Mouse (Mus musculus) retina, embryonic 14.5 days (tissue): Measurements from ENCODE around the gene Gpc5.
A peak's percentile ranks its signal among the peaks of the same experiment; 100 is the strongest.
"Not testable (repeated sequence)": the region's sequence is repeated elsewhere in the genome, so short reads cannot be mapped to it uniquely, and the experiment has no call there.

Source experiments
- DNase-seq: peaks from one replicate; pipeline ENCODE4 v3.0.0-alpha.2; 2015; ENCODE audit warnings: low spot score

Gpc5 gene

GRCm38 (mm10) chr14:115092081-115092480 is at the start of gene Gpc5:
Gene Gpc5 (plus strand): TSS chr14:115092215.
- DNase-seq = peak; percentile 89

GRCm38 (mm10) chr14:115042660-115043059 is 49.4 kb upstream of the Gpc5 start:
- DNase-seq = no peak

GRCm38 (mm10) chr14:115044016-115044415 is 48.0 kb upstream of the Gpc5 start:
- DNase-seq = no peak

GRCm38 (mm10) chr14:115045712-115046111 is 46.3 kb upstream of the Gpc5 start:
- DNase-seq = no peak

GRCm38 (mm10) chr14:115047316-115047715 is 44.7 kb upstream of the Gpc5 start:
- no peak for DNase-seq

- no peak for DNase-seq
Measured at GRCm38 (mm10) chr14:115047990-115048862, 43.8 kb upstream of the Gpc5 start.

GRCm38 (mm10) chr14:115048863-115049566 is 43.0 kb upstream of the Gpc5 start:
- no peak for DNase-seq

- no peak for DNase-seq
Measured at GRCm38 (mm10) chr14:115049831-115050230, 42.2 kb upstream of the Gpc5 start.

- DNase-seq = no peak
Measured at GRCm38 (mm10) chr14:115051106-115051760, 40.8 kb upstream of the Gpc5 start.

- no peak for DNase-seq
Measured at GRCm38 (mm10) chr14:115052371-115052770, 39.6 kb upstream of the Gpc5 start.

- no peak for DNase-seq
Measured at GRCm38 (mm10) chr14:115054252-115054651, 37.8 kb upstream of the Gpc5 start.

GRCm38 (mm10) chr14:115057524-115057923 is 34.5 kb upstream of the Gpc5 start:
- DNase-seq = no peak

GRCm38 (mm10) chr14:115066164-115066563 is 25.9 kb upstream of the Gpc5 start:
- DNase-seq = not testable (repeated sequence)

GRCm38 (mm10) chr14:115070534-115070933 is 21.5 kb upstream of the Gpc5 start:
- DNase-seq = peak; percentile 60

GRCm38 (mm10) chr14:115077340-115077739 is 14.7 kb upstream of the Gpc5 start:
- DNase-seq = peak; percentile 32

GRCm38 (mm10) chr14:115078064-115078463 is 14.0 kb upstream of the Gpc5 start:
- no peak for DNase-seq

- no peak for DNase-seq
Measured at GRCm38 (mm10) chr14:115081728-115082502, 10.1 kb upstream of the Gpc5 start.

- DNase-seq = no peak
Measured at GRCm38 (mm10) chr14:115090516-115090915, 1.5 kb upstream of the Gpc5 start.

GRCm38 (mm10) chr14:115092510-115092909 is 495 bp downstream of the Gpc5 start:
- DNase-seq = no peak

- DNase-seq = peak; percentile 8
Measured at GRCm38 (mm10) chr14:115092952-115093351, 937 bp downstream of the Gpc5 start.

GRCm38 (mm10) chr14:115100617-115101299 is 8.7 kb downstream of the Gpc5 start:
- no peak for DNase-seq
